Mouse (Mus musculus) retina, postnatal 7 days (tissue): ENCODE data around the gene Phf21b.

ENCODE experiments used
- DNase-seq: peaks from one replicate; pipeline ENCODE4 v3.0.0-alpha.2; 2012; ENCODE audit warnings: low read depth, low spot score

The Phf21b gene

GRCm38 (mm10) chr15:84846216-84846615 is 9.6 kb downstream of the Phf21b start:
- DNase-seq = no peak

- no peak for DNase-seq
These were observed 11.0 kb downstream of the Phf21b start for GRCm38 (mm10) chr15:84844831-84845230.

GRCm38 (mm10) chr15:84843034-84843433 is 12.8 kb downstream of the Phf21b start:
- no peak for DNase-seq

- no peak for DNase-seq
These were observed 13.7 kb downstream of the Phf21b start for GRCm38 (mm10) chr15:84841925-84842821.

- no peak for DNase-seq
These were observed 15.3 kb downstream of the Phf21b start for GRCm38 (mm10) chr15:84840560-84840959.

GRCm38 (mm10) chr15:84839521-84839920 is 16.3 kb downstream of the Phf21b start:
- no peak for DNase-seq

- no peak for DNase-seq
These were observed 18.0 kb downstream of the Phf21b start for GRCm38 (mm10) chr15:84837896-84838295.

- peak; percentile 43 for DNase-seq
These were observed 26.4 kb downstream of the Phf21b start for GRCm38 (mm10) chr15:84829416-84829815.

GRCm38 (mm10) chr15:84828603-84829002 is 27.2 kb downstream of the Phf21b start:
- DNase-seq = no peak

- no peak for DNase-seq
These were observed 32.8 kb downstream of the Phf21b start for GRCm38 (mm10) chr15:84823086-84823485.

GRCm38 (mm10) chr15:84820811-84821210 is 35.0 kb downstream of the Phf21b start:
- DNase-seq = no peak

GRCm38 (mm10) chr15:84818284-84818683 is 37.6 kb downstream of the Phf21b start:
- DNase-seq = no peak

GRCm38 (mm10) chr15:84817589-84817988 is 38.3 kb downstream of the Phf21b start:
- no peak for DNase-seq

- no peak for DNase-seq
These were observed 40.7 kb downstream of the Phf21b start for GRCm38 (mm10) chr15:84815171-84815570.

- no peak for DNase-seq
These were observed 43.0 kb downstream of the Phf21b start for GRCm38 (mm10) chr15:84812831-84813357.

GRCm38 (mm10) chr15:84811126-84811525 is 44.7 kb downstream of the Phf21b start:
- DNase-seq = no peak

- no peak for DNase-seq
These were observed 46.4 kb downstream of the Phf21b start for GRCm38 (mm10) chr15:84809275-84809952.

GRCm38 (mm10) chr15:84803685-84804084 is 52.2 kb downstream of the Phf21b start:
- DNase-seq = peak; percentile 32

- DNase-seq = peak; percentile 38
These were observed 55.7 kb downstream of the Phf21b start for GRCm38 (mm10) chr15:84800132-84800531.

GRCm38 (mm10) chr15:84793649-84794048 is 62.2 kb downstream of the Phf21b start:
- no peak for DNase-seq

- DNase-seq = no peak
These were observed 68.7 kb downstream of the Phf21b start for GRCm38 (mm10) chr15:84787161-84787560.

- no peak for DNase-seq
These were observed 71.0 kb downstream of the Phf21b start for GRCm38 (mm10) chr15:84784812-84785211.

GRCm38 (mm10) chr15:84778587-84778986 is 77.3 kb downstream of the Phf21b start:
- DNase-seq = no peak
